Mouse (Mus musculus) kidney, adult 11 months (tissue): ENCODE results near the gene Abcd2.

ENCODE experiments used
- DNase-seq: peaks from one replicate; pipeline ENCODE4 v3.0.0; 2022

Abcd2 gene

DNA sequence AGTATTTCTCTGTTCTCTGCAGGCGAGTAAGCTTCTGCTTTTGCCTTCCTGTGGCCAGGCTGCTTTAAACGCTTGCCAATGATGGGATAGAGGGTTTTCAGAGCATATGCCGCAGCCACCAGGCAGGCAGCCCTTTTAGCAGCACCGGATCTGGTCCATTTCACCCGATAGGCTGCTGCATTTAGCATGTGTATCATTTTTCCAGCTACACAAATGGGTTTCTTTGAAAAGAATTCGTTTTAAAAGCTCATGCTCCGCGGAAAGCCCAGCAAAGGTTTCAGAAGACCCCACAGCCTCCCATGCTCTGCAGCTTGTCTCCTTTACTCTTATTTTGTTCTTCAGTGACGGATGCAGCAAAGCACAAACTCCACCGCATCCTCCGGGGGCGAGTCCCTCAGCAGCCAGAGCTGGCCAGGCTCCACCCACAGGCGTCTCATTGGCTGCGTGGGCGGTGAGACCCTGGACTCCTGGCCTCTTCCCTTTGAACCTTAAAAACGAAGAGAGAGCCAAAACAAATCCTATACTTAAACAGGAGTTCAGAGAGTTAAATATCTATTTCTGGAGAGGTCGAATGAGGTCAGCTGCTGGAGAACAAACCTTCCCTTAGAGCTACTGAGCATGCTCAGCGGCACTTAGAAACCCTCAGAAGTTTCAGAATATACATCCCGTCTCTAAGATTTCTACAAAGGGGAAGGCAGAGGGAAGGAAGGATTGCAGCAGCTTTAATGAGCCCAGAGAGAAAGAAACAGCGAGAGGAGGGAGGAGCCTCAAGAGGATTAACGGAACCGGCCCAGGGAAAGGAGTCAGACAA is at the start of gene Abcd2:
Gene Abcd2 (minus strand): TSS at position 388 of the 811 bp plus-strand sequence.
- peak; percentile 55 for DNase-seq

DNA sequence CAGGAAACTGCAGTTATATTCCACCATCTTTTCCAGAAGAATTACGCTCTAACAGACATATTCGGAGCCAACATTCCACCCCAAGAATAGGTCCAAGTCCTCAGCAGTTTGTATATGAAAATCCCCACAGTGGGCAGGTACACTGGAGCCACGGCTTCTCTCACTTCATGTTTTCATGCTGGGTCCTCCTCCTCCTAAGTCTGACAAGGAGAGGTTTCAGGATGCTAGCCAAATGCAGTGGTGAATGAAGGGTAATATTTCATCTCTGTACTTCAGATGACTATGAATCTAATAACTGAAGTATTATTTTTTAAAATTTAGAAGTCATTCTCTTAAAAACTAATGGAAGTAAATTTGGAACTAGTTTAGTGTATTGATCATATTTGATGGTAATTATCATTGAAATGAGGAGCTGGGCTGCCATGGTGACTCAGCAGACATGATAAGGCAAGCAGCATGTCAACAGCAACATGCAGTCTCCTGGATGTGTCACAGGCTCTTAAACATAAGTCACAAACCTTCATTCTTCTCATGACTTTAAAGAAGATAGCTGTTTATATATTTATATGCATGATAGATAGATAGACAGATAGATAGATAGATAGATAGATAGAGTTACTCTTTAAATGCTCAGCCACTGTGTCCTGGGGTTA is 49.2 kb upstream of the Abcd2 start:
- no peak for DNase-seq

DNA sequence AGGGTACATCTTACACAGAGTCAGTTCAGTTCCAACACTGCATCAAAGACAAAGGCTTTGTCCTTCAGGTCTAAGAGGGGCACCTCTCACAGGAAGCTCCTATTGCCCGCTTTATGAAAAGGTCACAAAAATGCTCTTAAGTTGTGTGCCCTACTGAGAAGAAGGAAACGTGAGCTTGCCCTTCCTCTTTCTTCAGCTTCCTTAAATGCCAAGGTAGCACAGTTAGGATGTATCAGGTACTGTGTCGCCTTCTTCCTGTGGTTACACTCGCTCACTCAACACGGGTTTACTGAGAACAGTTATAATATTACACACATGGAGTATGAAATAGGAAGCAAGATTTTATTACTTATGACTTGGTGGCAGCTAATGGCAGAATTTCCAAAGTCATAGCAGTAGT is 45.7 kb upstream of the Abcd2 start:
- DNase-seq, result no peak

DNA sequence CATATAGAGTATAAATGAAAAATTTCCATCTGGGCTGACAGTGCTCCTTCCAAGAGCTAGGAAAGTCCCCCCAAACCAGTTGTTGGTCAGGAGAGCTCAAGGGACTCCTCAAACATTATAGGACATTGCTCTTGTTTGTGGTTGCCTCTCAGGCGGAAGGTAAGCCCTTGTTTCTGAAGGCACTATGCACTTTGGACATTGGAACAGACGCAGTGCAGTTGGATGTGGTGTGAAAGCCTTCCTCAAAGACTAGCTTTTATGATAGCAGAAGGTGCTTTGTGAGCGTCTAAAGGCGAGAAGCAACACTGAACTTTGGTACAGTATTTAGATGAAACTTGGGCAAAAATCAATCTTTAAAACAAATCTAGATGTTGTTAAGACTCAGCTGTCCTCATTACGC is 14.9 kb upstream of the Abcd2 start:
- DNase-seq, result no peak

DNA sequence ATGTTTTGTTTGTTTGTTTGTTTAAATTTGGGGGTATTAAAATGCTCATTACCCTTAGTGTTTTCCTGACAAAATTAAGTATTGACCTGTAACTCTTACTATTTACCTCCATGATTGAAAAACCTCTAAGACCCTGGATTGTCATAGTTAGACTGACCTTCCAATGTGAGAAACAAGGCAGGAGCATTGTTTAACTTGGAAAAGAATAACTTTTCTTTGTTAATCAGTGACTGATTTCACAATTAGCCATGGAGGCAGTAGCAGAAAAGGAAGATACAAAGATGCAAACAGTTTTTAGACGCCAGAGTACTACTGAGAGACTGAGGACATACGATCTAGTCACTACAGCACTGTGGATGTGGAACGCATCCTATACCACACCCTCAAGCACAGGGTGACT is 11.9 kb upstream of the Abcd2 start:
- no peak for DNase-seq

DNA sequence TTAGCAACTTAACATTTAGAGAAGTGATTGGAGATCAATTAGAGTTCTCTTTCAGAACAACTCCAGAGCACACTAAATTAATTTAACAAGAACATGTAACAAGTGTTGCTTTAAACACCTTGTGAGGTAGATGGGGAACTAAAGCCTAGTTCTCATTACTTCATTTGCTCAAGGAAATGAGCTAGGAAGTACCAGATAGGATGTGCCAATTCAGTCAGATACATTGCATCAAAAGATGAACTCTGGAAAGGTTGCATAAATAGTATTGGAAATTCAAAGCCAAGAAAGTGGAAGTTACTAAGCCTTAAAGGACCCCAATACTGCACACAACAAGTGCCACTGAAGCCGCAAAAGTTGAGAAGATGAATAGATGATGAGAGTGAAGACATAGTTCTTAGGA is 10.9 kb upstream of the Abcd2 start:
- DNase-seq, result no peak

DNA sequence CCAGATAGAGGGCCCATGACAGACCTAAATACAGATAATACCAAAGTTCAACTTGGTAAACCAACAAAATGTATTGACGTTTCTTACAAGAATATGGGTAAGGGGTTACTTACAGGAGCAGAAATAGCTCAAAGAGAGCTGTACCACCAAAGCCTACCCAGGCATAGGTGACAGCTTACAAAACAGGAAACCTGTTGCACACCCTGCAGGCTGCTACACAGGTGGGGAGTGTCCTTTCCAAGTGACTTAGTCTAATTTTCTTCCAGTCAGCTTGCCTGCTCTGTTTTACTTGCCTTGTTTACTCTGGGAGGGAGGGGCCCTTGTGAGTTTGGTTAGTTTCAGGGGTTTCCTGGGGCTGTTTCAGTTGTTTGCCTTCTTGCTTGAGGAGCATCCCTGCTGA is 9.2 kb upstream of the Abcd2 start:
- DNase-seq, result no peak

DNA sequence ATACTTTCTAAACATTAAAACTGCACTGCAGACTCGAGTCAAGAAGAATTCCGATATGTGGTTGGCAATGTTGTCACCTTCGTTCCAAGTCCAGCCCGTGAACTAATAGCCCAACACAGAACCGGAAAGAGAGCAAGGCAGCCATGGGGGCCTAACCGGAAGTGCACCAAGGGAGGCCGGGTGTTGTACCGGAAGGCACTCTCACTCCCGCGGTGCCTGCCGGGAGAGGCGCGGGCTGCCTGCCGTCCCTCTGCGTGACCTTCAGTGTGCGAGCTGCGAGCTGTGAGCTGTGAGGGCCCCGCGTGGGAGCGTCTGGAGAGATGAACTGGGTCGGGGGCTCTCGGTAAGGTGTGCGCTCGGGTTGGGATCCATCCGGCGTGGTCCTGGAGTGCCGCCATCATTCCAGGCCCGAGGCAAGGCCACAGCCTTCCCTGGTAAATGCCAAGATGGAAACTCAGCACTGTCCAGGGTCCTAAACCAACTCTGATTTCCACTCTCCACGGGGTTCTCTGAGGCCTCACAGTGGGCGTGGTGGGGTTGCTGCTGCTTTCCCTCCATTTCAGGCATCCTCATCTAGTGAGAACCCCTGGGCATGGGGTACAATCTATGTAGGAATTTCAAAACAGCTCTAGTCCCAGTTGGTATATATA is 7.8 kb upstream of the Abcd2 start, which contains the start of gene CN725425:
Gene CN725425 (plus strand): TSS at position 239 of the 650 bp plus-strand sequence.
- DNase-seq, result no peak

DNA sequence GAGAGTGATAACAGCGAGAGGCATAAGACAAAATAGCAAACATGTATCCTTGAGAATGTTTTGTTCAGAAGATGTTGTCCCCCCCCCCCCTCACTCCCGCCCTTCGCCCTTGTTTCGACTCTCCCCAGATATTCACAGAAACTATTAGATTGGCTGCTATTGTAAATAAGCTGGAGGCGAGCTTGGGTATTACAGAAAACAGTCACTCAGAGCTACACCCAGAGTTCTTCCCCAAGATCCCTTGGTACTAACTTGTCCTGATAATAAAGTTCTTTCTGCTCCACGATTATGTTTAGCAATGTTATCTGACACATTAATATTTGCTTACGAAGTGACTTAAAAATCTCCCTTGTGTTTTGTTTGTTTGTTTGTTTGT is 612 bp upstream of the Abcd2 start:
- DNase-seq, result no peak

DNA sequence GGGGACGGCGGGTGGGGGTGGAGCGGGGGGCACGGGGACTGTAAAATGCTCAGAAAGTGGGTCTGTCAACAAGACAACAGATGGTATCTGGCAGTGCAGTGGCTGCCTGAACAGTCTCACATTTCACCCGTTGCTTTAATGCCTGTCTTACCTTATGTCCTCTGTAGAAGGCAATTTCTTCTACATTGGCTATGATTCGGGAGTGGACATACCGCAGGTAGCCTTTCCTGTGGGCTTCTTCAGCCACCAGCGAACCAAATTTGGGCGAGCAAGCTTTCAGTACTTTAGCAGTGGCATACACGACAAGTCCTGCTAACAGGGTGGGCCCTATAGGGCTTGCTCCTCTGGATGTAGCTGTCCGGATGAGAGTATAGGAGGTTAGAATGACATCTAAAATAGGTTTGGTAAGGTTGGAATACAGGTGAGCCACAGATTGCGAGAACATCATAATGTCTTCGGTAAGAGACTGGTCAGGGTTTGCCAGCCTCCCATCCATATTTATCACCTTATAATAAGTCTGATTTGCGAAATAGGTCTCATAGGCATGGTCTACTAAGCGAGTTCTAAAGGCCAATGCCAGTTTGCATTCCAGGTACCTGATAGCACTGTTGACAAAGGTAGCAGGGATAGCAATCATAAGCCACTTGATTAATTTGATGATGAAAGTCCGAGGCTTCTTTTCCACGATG is 936 bp downstream of the Abcd2 start:
- DNase-seq, result no peak

DNA sequence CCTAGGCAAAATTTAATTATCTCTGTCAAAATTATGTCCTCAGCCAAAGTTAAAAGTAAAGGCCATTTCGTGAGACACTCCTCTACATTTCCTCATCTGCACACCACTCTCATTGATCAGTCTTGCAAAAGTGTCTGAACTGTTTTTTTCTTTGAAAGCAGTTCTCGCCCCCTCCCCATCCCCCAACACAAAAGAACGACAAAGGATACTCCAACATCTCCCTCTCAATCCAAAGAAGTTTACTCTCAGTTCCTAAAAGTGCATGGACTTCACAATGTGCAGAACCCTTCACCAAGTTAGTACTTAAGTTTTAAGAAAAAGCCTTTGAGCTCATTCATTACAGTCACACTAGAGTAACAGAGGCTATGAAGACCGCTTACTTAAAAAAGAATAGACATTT is 1.6 kb downstream of the Abcd2 start:
- DNase-seq, result no peak

DNA sequence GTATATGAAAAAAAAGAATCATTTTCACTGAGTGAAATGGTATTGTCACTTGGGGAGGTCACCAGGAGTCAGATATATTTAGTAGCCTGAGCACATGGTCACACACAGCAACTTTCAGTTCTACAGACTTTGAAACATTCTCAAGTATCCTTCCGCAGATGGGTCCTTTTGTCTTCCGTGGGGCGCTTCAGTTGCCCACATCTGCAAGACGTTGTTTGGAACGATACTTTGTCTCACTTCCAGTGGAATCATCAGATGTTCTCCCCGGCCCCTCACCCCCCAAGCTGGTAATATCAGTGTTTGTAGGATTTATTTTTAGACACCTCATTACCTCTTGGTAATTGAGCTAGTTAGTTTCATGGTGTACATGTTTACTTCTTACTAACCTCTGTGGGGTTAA is 5.2 kb downstream of the Abcd2 start:
- DNase-seq, result no peak

DNA sequence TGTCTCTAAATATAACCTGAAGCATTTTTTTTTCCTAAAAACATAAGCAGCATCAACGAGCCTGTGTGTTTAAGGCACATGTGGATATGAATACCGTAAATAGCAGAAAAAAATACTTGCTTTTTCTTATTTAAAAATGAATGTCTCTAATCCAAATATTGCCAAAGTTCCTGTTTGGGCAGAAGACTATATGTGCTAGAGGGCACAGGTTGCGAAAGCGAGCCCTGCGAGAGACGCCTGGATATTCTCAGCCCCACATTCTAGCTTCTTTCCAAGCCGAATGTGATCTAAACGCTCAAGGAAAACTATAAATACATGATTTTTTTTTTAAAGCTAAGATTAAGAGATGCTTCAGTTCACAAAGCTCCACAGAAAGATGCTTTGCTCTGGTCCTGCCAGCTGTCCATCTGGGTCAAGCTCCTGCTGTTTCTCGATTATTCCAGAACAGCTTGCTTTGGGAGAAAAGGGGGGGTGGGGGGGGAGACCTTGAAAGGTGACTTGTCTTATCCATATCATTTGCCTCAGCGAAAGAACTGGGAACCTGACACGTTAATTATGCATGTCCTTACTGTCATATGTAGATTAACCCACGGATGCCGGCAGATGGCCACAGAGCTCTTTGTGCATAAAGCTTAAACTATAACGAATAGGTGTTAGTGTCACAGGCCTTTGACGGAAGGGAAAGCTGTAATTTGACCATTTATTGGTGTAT is 11.5 kb downstream of the Abcd2 start:
- DNase-seq, result no peak

DNA sequence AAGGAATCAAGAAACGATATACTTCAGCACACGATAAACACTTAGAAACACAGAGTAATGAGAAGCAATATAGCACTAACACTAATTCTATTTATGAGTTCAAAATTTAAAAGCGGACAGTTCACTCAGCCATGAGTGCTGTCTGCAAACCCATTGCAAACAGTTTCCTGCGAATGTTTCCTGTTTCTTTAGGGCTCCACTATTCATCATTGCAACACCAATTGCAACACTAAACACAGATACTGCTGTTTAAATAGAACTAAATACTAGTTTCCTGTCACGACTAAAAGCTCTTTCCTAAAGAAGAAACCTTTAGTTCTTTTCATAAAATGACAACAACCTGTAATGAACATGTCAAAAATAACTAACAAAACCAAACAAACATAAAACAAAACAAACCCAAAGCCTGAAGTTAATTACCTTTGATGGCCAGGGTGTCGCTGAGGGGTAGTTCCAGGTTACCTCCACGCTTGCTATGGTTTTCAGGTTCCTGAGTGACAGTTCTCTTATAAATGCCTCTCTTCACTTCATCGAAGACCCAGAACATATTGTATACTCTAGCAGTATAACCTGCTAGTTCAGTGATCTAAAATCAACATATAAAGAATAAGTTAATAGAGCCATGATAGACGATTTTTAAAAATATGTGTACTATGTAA is 12.8 kb downstream of the Abcd2 start:
- no peak for DNase-seq

DNA sequence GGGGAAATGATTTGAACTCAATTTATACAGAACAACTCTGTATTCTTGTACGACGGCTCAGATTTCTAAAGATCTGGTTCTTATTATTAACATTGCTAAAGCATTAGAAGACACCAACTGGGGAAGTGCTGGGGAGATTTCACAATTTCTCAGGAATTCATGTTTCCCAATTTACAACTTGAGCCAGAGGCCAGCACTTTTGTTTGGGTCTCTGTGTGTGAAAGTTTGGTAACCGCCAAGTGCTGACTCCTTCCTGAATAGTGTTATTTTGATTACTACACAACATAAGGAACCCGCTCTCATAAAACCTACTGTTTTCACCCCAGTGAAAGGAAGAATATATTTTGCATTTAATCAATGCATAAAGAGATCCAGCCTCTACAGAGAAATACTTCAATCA is 19.4 kb downstream of the Abcd2 start:
- DNase-seq, result no peak

DNA sequence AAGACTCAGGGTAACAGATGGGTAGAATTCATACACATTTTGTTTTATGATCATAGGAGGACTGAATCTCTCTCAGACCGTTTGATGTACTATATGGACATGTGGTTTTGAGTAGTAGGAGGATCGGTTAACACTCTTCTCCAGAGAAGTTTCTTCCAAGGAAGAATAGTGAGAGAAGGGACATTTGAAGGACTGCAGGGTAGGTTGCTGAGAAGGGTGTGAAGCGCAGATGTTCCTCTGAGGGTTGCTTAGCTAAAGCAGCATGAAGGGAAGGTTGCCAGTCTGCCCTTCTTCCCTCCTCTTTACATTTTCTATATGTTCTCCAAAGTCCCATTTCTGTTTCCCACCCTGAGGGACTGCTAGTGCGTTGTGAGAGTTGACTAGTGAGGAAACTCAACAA is 20.3 kb downstream of the Abcd2 start:
- no peak for DNase-seq

DNA sequence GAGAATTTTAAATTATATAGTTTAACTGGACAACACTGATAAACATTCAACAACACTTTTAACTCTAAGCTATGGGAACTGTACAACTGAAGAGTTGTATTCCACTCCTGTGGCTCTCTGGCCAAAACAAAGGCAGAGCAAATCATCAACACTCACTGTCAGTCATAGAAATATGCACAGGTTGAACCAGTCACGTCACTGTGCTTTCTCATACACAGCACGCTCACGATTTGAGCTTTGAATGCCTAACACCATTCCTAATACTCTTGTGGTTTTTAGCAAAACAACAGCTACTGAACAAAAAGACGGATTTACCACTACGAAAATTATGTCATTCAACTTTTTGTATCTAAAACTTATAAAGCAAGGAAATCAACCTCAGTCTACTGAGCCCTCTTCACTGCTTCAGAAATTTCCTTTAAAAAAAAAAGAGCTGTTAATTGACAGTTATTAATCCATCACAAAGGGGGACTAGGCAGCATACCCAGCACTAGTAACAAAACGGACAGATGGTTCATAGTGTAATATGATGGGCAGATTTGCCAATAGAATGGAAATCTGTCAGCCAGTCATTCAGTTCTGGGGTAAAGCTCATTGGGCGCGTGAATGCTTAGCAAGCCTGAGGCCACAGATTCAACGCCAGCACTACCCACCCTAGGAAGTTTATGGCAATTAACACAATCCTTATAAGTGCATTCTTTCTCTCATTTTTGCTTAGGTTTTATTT is 20.8 kb downstream of the Abcd2 start:
- no peak for DNase-seq

DNA sequence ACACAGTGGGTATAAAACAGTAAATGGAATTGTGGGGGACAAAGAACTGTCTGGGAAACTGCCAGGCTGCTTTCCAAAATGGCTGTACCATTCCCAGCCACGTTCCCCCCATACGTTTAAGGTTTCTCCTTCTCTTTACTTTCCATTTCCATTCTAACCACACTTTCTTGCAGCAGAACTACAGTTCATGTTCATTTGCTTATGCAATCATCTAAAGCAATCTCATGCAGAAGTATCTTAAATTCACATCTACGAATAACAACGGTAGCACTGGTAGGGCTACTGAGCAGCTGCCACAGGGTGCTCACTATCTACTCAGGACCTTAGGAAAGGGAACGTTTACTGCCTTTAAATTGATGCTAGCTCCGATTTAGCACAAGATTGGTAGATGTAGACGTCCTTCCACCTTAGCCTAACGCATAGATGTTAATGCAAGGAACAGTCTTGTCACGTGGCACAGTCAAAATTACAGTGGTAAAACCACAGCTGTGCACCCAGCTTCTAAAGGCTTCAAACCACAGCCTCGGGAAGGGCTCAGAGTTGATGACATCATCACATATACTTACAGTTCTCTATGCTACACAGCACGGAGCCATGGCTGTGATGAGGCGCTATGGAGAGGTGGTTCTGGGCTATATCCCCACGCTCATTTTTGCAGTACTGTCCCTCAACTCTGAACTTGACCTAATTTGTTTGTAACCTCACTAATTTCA is 23.6 kb downstream of the Abcd2 start:
- DNase-seq, result no peak

DNA sequence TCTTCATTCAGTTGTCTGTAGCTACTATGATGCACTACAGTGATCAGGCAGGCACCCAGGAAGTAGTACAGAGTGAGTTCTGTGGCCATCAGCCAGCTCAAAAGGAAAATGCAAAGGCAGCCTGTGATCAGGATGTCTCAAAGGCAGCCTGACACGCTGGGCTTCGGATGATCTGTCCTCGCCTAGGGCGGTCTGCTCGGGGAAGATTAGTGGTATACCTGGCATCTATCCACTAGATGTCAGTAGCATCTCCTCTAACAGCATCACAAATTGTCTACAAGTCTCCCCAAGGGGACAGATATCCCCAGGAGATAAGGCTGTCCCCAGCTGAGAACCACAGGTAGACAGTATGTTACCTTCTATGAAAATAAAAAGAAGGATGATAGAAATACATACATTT is 26.6 kb downstream of the Abcd2 start:
- DNase-seq, result peak; percentile 6

DNA sequence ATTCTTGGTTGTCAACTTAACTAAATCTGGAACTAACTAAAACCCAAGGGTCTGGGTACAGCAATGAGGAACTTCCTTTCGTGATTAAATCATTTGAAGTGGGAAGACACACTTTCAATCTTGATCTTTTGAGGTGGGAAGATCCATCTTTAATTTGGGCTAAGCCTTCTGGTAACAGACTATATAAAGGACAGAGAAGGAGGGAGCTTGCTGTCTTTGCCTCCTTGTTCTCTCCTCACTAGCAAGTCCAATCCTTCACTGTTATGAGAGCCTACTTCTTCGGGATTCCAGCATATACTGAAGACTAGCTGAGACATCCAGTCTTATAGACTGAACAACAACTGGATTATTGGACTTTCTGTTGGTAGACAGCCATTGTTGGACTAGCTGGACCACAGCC is 28.1 kb downstream of the Abcd2 start:
- DNase-seq, result no peak

DNA sequence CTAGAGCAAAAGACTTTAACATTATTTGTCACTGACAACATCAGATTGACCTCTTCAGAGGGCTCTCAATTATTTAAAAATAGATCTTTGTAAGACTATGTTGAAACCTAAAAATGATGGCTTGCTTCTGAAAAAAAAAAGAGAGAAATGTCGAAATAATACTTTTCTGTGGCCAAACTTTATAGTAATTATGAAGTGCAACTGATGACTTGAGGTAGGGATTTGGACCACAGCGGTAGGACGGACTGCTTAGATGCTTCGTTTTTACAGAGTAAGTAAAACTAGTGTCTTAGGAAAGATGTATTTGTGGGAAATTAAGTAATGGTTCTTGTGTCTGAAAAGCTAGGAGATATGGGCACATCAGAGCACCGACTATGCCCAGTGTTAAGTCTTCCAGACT is 30.4 kb downstream of the Abcd2 start:
- DNase-seq, result no peak
